Mouse (Mus musculus): ENCODE data around the gene Pitpnb.

- TF ChIP-seq TAL1 (conservative IDR thresholded peaks at IDR 0.05; ENCODE audit: low read depth, low read length) (no peak), POLR2AphosphoS5 (IDR thresholded peaks at IDR 0.05; ENCODE audit: insufficient replicate concordance, low read depth, low read length) (no peak), CTCF (IDR thresholded peaks at IDR 0.05; ENCODE audit: low read depth, low read length) (no peak)
Measured at GRCm38 (mm10) chr5:111304730-111305129, 25.8 kb upstream of the Pitpnb start.

Measured in G1E (cell line).